Mouse (Mus musculus): ENCODE measurements at regions not wholly inside any gene's neighbourhood (a gene's known extent, or its start where the extent isn't known, plus 50 kb on each side); places are given as distances from the start of the nearest gene placed in this dataset.
"Not testable (repeated sequence)": the region's sequence is repeated elsewhere in the genome, so short reads cannot be mapped to it uniquely, and the experiment has no call there.

DNA sequence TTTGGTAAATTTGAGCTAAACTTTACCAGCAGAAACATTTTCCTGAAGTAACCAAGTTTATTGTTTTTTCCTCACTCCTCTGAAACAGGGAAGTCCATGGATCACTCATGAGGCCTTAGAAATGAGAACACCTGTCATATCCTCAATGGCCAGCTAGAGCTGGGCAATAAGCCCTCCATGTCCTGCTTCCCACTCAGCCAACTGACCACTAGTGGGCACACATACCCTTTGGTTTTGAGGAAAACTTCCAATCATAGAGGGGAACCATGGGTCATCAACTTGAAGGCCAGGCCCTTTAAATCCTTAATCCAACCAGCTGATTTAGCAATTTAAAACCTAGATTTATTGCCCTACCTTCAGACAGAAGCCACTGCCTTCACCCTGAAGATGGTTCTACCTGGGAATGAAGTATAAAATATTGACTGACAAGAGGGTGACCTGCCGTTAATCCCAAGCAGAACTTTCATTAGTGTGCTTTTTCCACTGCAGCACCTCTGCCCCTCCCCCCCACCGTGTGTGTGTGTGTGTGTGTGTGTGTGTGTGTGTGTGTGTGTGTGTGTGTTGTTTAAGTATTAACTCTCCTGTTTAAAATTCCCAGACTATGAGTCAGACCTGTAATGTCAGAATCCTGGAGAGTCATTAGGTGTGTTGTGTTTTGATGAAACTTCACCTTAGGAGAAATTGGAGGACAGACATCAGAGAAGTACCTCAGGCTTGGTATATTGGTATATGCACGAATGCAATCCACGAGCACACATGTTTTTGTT, 312.3 kb downstream of the Hdgfl1 start:
- no peak for ATAC-seq (ENCODE audit: low TSS enrichment)

DNA sequence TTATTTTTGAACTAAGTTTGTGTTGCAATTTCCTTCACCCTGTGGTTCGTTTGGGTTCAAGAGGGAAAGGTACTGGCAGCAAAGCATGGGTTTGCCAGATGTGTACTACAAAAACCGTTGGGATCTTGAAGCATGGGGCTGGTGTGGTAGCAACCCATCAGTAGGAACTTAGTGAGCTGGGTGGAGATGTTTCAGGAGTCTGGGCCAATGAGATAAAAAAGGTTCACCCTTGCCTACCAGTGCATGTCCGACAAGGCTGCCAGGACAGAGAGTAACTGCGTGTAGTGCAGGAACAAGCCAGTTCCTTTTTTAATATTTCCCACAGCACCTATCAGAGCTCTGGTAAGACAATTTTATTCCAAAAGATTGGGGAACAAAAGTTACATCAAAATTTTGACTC, 343.3 kb downstream of the Hdgfl1 start:
- no peak for ATAC-seq (ENCODE audit: low TSS enrichment)

- ATAC-seq (ENCODE audit: low TSS enrichment) = no peak
Measured at GRCm38 (mm10) chr13:26424513-26424912, 345.5 kb downstream of the Hdgfl1 start.

DNA sequence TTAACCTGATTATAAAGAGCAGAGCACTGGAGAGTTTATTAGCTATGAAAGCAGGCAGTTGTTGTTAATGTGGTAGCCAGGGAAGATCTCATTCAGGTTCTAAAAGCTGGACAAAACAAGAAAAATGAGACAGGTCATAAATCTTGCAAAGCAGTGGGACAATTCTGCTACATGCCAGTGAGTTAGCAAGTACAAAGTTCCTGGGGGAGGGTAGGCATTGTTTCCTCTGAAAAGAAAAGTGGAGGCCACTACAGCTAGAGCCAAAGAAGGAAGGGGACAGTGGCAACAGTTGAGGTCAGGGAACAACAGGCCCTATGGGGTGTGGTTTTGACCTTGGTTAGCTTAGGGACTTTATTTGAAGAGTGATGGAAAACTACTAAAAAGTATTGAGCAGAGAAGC, 364.2 kb downstream of the Hdgfl1 start:
- ATAC-seq (ENCODE audit: low TSS enrichment) = no peak

DNA sequence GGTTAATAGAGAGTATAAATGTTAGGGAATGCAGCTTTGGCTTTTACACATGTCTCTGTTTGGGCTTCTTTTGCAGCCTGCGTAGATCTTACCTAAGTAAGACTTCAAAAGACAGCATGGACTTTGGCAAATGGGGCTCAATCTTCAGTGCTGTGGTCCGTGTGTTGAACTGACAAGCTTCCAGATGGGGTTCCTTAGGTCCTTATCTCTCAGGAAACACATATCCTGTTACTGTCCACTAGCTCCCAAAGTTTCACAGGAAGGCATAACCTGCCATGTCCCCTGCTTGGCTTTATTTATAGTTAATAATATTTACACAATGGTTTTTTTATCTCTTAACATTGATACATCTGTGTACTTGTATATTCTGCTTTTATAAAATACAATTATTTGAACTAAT, 365.3 kb downstream of the Hdgfl1 start:
- ATAC-seq (ENCODE audit: low TSS enrichment) = no peak

- ATAC-seq (ENCODE audit: low TSS enrichment) = no peak
Measured at GRCm38 (mm10) chr13:26387861-26388621, 381.9 kb downstream of the Hdgfl1 start.

DNA sequence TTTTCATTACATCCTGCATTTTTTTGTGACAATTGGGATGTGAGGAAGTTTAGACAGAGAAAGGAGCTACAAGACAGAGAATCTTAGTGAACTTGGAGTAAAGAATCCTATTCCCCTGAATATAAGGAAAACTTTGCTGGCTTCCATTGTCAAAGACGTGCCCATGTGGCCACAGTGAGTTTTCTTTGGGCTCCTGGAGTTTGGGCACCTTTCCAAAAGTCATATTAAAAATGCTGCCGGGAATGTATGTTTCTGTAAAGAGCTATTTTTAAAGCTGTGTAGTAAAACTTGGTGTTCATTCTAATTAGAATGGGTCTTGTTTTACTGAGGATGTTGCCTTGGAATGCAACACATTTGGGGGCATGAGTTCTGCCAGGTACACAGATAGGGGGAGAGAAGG, 387.3 kb downstream of the Hdgfl1 start:
- ATAC-seq (ENCODE audit: low TSS enrichment) = 0 out of 2 replicates have a peak, but pooled peaks have one; percentile 4

DNA sequence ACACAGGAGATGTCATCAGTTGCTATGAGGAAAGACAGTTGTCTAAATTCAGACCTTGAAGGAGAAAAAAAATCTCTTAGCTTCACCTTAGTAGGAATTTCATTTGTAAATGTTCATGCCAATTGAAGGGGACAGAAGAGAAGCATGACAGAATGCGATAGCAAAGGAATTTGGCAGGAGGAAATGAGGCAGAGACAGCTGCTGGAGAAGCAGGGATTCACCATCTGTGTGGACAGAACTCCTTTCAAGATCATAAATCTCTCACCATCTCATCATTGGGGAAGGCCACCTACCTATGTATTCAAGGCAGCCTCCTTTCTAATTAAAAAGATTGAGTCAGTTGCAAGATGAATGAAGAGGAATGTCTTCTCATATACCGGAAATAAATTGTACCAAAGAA, 387.8 kb downstream of the Hdgfl1 start:
- peak; percentile 55; the same call in 1 of the 2 replicates for ATAC-seq (ENCODE audit: low TSS enrichment)

GRCm38 (mm10) chr13:26375546-26375945, 394.4 kb downstream of the Hdgfl1 start:
- ATAC-seq (ENCODE audit: low TSS enrichment) = no peak

DNA sequence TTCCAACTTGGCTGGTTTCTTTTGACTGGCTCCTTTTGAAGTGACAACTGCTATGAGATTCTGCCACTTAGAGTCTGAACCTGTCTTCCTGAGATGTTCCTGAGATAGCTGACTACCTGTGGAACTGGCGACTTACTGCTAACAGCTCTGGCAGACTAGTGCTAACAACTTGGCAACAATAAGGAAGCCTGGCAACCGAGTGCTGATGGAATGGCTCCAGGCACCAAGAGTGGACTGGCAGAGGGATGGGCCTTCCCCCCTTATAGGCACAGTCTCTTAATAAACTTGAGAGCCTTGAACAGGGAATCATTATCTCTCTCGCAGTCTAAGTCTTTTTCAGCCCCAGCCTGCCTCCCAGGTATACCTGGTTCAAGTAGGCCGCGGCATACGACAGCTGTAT, 404.1 kb downstream of the Hdgfl1 start:
- not testable (repeated sequence) for ATAC-seq (ENCODE audit: low TSS enrichment)

GRCm38 (mm10) chr13:26356341-26356740, 413.6 kb downstream of the Hdgfl1 start:
- no peak for ATAC-seq (ENCODE audit: low TSS enrichment)

- ATAC-seq (ENCODE audit: low TSS enrichment) = no peak
Measured at GRCm38 (mm10) chr13:26354421-26354820, 415.5 kb downstream of the Hdgfl1 start.

- ATAC-seq (ENCODE audit: low TSS enrichment) = no peak
Measured at GRCm38 (mm10) chr13:26350510-26350909, 419.5 kb downstream of the Hdgfl1 start.

DNA sequence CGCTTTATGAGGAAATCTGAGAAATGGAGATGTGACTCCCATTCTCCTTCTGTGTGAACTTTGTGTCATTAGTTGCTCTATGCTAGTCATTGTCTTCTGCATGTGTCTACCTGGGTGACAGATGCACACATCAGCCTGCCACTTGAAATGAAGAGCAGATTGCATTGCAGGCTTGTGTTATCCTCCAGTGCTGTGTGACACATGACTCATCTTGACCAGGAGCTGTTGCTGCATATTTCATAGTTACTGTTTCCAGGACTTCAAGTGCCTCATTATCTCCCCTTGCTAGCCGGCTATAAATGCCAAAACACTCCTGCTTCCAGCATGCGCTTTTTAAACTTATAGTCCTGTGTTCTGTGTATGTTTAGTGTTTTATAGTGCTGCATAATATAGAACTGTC, 431.2 kb downstream of the Hdgfl1 start:
- no peak for ATAC-seq (ENCODE audit: low TSS enrichment)

DNA sequence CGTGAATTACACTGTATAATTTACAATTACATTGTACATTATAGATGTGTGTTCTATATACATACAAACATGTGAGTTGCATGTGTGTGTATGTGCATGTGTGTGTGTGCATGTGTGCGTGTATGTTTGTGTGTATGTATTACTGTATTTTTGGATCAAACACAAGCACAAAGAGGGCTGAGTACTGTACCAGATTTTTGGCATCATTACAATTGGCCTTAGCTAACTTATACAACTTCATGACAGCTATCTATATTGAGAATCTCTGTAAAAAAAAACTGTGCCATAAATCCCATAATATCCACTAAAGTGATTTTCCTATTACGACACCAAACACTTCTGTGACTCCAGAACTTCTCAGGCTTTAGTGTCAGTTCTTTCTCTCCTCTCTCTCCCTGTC, 444.9 kb downstream of the Hdgfl1 start:
- no peak for ATAC-seq (ENCODE audit: low TSS enrichment)

DNA sequence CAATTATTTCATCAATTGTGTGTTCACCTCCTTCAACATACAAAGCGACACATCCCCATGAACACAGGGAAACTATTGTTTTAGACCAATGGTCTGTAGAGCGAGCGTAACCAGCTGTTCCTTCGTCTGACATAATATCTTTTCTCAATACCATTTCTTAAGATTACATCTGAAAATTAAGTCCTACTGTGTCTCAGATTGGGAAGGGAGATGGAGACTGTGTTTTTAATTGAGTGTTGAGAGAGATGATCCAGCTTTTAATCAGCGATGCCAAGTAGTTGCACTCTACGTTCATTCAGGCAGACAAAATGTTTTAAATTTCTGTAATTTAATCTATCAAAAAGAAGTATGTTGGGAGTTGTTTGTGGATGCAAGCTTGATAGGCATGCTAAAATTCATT, 445.3 kb downstream of the Hdgfl1 start:
- ATAC-seq (ENCODE audit: low TSS enrichment) = no peak

DNA sequence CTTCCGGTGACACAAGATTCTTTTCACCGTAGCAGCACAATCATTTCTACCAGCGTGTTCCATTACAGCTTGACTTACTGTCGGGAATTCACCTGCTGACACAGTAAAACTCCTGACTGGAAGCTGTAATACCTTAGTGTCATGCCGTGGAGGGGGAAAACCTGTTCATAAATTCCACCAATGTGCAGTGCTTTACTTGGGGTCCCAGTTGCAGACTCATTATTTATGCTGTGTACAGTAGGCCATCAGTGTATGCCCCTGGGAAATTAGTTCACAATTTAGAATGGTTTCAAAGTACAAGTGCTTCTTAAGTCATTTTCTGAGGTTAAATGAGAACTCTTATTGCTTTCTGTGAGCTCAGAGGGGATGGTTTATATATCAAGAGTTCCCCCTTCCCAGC, 451.4 kb downstream of the Hdgfl1 start:
- no peak for ATAC-seq (ENCODE audit: low TSS enrichment)

DNA sequence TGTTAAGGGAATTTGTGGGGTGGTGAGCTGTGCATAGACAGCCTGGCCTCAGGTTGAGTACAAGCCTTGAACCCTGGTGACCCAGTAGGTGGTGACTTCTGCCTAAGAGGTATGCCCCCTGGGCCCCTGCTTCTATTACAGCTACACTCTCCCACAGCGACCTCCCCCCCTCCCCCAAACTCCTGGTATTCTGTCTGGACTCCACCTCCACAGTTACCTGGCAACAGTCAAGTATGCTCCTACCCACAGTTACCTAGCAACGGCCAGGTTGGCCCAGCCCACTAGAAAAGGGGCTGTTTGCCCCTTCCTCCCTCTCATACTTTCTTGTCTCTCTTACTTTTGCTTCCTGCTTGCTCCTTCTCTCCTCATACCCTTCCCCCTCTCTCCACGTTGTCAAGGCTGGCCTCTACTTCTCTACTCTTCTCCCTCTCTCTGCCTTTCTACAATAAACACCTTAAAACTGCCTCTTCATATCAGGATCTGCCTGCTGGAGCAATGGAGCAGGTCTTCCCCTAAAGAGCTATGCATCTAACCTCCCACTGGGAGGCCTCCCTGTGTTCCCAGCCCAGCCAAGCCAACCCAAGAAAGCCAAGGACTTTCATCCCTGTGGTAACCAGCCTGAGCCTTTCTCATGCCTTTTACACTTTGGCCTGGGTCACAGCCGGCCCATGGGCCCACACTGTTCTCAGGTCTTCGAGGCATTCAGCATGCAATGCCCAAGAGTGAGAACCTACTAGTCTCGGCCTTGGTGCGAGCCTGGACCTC, 457.5 kb downstream of the Hdgfl1 start:
- no peak for ATAC-seq (ENCODE audit: low TSS enrichment)

GRCm38 (mm10) chr13:26284073-26284444, 485.9 kb downstream of the Hdgfl1 start:
- ATAC-seq (ENCODE audit: low TSS enrichment) = no peak

GRCm38 (mm10) chr13:26283397-26284072, 486.4 kb downstream of the Hdgfl1 start:
- peak; percentile 17; the same call in 1 of the 2 replicates for ATAC-seq (ENCODE audit: low TSS enrichment)

GRCm38 (mm10) chr13:26282291-26282690, 487.7 kb downstream of the Hdgfl1 start:
- ATAC-seq (ENCODE audit: low TSS enrichment) = peak; percentile 93

GRCm38 (mm10) chr13:26272850-26273249, 497.1 kb downstream of the Hdgfl1 start:
- ATAC-seq (ENCODE audit: low TSS enrichment) = no peak
